Mouse (Mus musculus): ENCODE measurements around the gene Procr. TPM values are rescaled to one million over a fixed set of nuclear protein-coding genes. Genes with fewer than 3 reads are reported as not detected.

Gene Procr
- polyA plus RNA-seq, 1 experiment = 1.1 TPM

DNA sequence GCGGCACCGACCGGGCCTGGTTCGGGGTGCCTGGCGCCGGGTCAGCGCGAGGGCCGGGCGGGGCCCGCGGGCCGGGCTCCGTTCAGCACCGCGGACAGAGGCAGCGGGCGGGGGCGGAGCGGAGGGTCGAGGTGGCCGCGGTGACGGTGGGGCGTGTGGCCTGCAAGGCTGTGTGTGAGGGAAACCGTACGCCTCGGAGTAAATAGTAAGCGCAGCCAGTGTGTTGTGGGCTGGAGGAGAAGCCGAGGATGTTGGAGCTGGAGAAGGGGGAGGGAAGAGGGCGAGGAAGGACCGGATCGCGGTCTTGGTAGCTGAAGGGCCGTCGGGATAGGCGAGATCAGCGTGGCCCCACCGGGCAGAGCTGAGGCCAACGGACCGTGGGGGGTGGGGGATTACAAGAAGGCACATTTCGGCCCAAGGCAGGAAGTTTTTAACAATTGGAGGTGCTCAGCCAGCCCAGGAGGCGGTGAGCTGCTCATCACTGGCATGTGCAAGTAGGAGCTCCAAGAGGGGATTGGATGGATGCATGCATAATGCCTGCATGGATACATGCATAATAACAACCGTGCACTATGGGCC, 24.9 kb downstream of the Procr start:
- Histone ChIP-seq H3K27me3 (replicated peaks) (peaks cover 82% of the 10 kb centered on the region), H3K36me3 (replicated peaks; ENCODE audit: low read length) (no peaks in the 10 kb centered on the region), H3K4me3 (replicated peaks) (peak overlapping the region; percentile 89)

DNA sequence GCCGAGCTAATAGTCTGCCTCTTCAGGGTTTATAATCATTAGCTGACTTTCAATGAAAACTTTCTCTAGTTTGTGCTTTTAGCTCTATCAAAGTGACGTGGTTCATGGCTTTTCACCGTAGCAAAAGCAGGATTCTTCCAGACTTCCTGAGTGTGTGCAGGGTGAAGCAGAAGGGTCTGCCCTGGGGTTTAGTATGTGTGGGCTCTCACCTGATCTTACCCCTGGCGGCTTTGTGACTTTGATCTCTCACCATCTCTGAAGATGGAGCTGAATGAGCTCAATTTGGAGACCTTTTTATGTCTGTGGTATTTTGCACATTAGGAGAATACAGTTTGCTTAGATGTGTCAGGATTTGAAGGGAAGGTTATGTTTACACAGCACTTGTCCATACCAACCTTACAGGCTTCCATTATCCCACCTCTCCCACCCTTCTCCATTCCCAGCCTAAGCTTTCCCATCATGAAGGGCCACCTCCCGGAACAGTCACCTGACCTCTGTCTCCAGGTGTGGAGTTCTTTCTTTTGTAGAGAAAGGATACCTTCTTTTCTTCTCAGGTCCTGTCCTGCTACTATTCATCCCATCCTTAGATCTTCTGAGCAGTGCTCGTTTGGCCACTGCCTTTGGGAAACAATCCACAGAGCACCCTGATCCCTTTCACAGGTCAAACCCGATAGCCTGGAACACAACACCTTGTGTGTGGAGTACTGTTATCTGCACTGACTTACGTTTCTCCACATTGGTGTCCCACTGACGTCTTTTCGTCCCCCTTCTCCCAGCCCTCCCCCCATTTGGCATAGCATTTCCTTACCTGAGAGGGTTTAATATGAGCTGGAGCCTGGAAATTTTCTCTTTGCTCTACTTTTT, 26.1 kb downstream of the Procr start:
- Histone ChIP-seq H3K9me3 (no peaks in the 10 kb centered on the region), H3K27me3 (replicated peaks) (peaks cover 84% of the 10 kb centered on the region)

More for the DNA sequence above, 24.9 kb downstream of the Procr start:
- Histone ChIP-seq H3K9me3 (no peaks in the 10 kb centered on the region), H3K4me1 (peaks cover 7% of the 10 kb centered on the region)
- TF ChIP-seq FLI1 (IDR thresholded peaks at IDR 0.05; ENCODE audit: low read length) (no peak), GATA1 (IDR thresholded peaks at IDR 0.05; ENCODE audit: borderline replicate concordance, low read length) (no peak)

DNA sequence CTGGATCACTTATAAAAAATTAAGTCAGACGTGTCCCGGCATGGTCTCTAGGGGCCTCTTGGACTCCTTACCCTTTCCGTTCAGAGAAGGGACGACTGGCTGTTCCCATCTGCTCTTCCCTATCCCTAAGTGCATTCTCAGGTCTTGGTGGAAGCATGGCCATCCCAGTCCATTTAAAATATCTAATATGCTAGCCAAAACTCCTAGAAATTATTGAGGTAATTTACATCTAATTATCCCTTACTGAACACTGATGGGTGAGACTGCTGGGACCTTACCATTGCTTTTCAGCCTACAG, 26.7 kb downstream of the Procr start:
- peaks cover 82% of the 10 kb centered on the region for H3K27me3 ChIP-seq (replicated peaks)
- no peaks in the 10 kb centered on the region for H3K36me3 ChIP-seq (replicated peaks; ENCODE audit: low read length)
- no peaks in the 10 kb centered on the region for H3K9me3 ChIP-seq
- TF ChIP-seq GATA1 (IDR thresholded peaks at IDR 0.05; ENCODE audit: borderline replicate concordance, low read length) = no peak
- no peak for TF ChIP-seq FLI1 (IDR thresholded peaks at IDR 0.05; ENCODE audit: low read length)
- peaks cover 7% of the 10 kb centered on the region for H3K4me1 ChIP-seq
- H3K4me3 ChIP-seq (replicated peaks) = no peak overlapping the region

More for the DNA sequence above, 26.1 kb downstream of the Procr start:
- TF ChIP-seq FLI1 (IDR thresholded peaks at IDR 0.05; ENCODE audit: low read length) (no peak), GATA1 (IDR thresholded peaks at IDR 0.05; ENCODE audit: borderline replicate concordance, low read length) (no peak)
- no peak overlapping the region for H3K4me3 ChIP-seq (replicated peaks)
- H3K36me3 ChIP-seq (replicated peaks; ENCODE audit: low read length) = no peaks in the 10 kb centered on the region
- peaks cover 7% of the 10 kb centered on the region for H3K4me1 ChIP-seq

DNA sequence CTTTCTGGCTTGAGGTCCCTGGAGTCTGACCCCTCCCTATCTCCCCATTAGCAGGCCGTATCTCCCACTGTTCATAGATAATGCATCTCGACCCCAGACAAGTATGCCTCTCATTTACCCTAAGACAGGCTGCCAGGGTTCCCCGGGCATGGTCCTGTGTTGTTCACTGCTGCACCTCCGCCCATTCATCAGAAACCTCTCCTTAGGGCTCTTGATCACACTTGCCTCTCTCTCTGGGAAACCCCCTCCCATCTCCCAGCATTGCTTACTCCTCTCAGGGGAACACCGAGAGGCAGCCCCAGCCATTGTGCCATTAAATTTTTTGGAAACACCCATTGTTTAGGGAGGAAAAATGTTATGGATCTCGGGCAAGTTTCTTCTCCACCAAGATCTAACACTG, 27.1 kb downstream of the Procr start:
- Histone ChIP-seq H3K4me3 (replicated peaks) (no peak overlapping the region), H3K4me1 (peaks cover 7% of the 10 kb centered on the region), H3K9me3 (no peaks in the 10 kb centered on the region), H3K27me3 (replicated peaks) (peaks cover 79% of the 10 kb centered on the region), H3K36me3 (replicated peaks; ENCODE audit: low read length) (no peaks in the 10 kb centered on the region)
- TF ChIP-seq FLI1 (IDR thresholded peaks at IDR 0.05; ENCODE audit: low read length) (no peak), GATA1 (IDR thresholded peaks at IDR 0.05; ENCODE audit: borderline replicate concordance, low read length) (no peak)

DNA sequence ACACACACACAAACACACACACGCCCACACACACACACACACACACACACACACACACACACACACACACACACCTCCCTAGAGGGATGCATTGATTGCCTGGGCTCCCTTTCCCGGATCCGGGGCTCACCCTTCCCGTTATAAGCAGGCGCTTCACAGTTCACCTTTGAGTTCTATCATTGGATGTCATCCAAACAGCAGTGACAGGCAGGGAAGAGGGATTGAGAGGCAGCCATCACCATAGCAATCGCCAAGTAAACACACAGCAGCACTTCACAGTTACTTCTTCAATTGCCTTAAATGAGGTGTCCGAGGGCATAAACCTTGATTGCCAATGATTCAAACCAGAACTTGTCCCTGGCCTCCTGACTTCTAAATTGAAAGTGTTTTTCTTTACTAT, 28.1 kb downstream of the Procr start:
- Histone ChIP-seq H3K9me3 (no peaks in the 10 kb centered on the region), H3K4me1 (peaks cover 7% of the 10 kb centered on the region), H3K27me3 (replicated peaks) (peaks cover 72% of the 10 kb centered on the region), H3K36me3 (replicated peaks; ENCODE audit: low read length) (no peaks in the 10 kb centered on the region), H3K4me3 (replicated peaks) (no peak overlapping the region)
- TF ChIP-seq FLI1 (IDR thresholded peaks at IDR 0.05; ENCODE audit: low read length) = no peak
- no peak for TF ChIP-seq GATA1 (IDR thresholded peaks at IDR 0.05; ENCODE audit: borderline replicate concordance, low read length)

DNA sequence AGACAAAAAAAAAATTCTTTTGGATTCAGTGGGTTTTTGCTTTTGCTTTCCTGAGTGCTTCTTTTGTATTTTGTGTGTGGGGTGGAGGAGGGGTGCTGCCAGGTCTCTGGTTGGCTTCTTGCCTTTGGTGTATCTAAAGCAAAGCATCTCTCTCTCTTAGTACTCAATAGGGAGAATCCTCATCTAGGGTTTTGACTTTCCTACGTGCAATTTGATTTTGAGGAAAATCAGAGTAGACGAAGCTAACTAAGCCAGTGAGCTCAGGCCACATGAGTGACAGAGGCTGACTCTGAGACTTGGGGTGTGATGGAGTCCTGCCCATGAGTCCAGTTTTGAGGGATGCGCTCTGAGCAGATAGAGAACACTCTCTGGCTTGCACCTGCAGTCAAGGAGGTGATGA, 28.6 kb downstream of the Procr start:
- H3K27me3 ChIP-seq (replicated peaks) = peaks cover 71% of the 10 kb centered on the region
- no peaks in the 10 kb centered on the region for H3K36me3 ChIP-seq (replicated peaks; ENCODE audit: low read length)
- no peak for TF ChIP-seq GATA1 (IDR thresholded peaks at IDR 0.05; ENCODE audit: borderline replicate concordance, low read length)
- TF ChIP-seq FLI1 (IDR thresholded peaks at IDR 0.05; ENCODE audit: low read length) = no peak
- no peak overlapping the region for H3K4me3 ChIP-seq (replicated peaks)
- H3K4me1 ChIP-seq = peaks cover 7% of the 10 kb centered on the region
- no peaks in the 10 kb centered on the region for H3K9me3 ChIP-seq

DNA sequence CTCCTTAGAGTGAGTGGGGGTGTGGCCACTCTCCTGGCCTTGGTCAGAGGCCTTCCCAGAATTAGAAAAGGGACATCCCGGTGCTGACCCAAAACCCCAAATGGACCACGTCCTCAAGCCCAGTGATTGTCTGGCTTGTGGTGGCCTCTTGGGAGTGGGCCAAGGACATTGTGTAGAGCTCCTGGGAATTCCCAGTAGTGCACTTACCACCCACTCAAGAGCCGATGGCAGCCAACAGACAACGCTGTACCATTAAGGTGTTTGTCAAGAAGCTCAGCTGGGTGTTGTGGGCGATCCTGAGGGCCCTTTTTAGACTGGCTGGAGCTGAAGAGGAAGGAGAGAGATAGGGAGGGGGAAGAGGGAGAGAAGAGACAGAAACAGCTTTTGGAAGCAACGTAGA, 33.6 kb downstream of the Procr start:
- H3K4me3 ChIP-seq (replicated peaks) = no peak overlapping the region
- H3K27me3 ChIP-seq (replicated peaks) = peaks cover 67% of the 10 kb centered on the region
- no peaks in the 10 kb centered on the region for H3K4me1 ChIP-seq
- TF ChIP-seq FLI1 (IDR thresholded peaks at IDR 0.05; ENCODE audit: low read length) (no peak), GATA1 (IDR thresholded peaks at IDR 0.05; ENCODE audit: borderline replicate concordance, low read length) (no peak)
- H3K36me3 ChIP-seq (replicated peaks; ENCODE audit: low read length) = no peaks in the 10 kb centered on the region
- H3K9me3 ChIP-seq = no peaks in the 10 kb centered on the region

DNA sequence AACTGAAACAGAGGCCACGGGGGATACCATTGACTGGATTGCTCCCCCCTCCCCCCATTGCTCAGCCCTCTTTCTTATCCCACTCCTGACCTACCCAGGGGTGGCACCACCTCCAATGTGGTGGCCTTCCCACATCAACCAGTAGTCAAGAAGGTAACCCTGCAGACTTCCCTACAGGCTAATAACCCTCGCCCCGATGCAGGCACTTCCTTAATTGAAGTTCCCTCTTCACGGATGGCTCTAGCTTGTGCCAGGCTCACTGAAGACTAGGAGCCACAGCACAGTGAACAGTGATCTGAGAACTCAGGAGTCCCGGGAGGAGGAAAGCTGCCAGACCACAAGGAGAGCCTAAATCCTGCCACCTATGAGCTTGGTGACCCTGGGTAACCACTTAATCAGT, 36.0 kb downstream of the Procr start:
- Histone ChIP-seq H3K4me3 (replicated peaks) (no peak overlapping the region), H3K9me3 (no peaks in the 10 kb centered on the region), H3K4me1 (no peaks in the 10 kb centered on the region), H3K36me3 (replicated peaks; ENCODE audit: low read length) (no peaks in the 10 kb centered on the region), H3K27me3 (replicated peaks) (peaks cover 64% of the 10 kb centered on the region)
- TF ChIP-seq FLI1 (IDR thresholded peaks at IDR 0.05; ENCODE audit: low read length) = no peak
- no peak for TF ChIP-seq GATA1 (IDR thresholded peaks at IDR 0.05; ENCODE audit: borderline replicate concordance, low read length)

DNA sequence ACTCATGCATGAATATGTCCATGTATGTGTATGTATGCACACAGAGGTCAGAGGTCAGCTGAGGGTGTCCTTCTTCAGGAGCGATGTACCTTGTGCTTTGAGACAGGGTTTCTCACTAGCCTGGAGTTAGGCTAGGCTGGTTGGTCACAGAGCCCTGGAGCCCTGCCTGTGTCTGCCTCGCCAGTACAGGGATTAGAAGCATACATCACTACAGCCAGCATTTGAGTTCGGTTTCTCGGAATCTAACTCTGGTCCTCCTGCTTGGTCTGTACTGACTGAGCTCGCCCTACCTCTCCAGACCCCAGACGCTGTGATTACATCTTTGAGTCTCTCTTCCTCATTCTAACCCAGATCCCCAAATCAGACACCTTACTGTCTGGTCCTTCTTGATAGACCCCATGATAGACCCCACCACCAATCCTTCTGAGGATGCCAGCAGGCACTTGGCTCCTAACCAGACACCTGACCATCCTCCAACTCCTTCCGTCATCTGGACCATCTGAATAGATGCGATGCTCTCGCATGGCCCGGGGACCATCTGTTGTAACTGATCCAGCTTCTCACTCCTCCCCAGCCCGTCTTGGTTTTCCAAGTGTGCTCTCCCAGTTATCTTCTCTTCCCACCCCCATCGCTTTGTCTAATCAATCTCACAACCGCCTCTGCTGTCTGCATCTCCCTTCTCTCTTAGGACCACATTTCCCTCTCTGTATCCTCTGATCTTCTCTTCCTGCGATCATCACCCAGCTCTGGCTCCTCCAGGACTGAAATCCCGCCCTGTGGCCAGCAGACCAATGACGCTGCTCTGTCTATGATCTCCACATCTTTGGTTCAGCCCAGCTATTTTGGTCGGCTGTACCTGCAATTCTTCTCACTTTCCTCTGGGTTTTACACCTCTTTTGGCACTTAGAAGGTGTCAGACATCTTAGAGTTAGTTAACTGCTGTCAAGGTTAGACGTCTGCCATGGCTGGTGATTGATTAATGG, 37.3 kb downstream of the Procr start:
- Histone ChIP-seq H3K9me3 (no peaks in the 10 kb centered on the region), H3K27me3 (replicated peaks) (peaks cover 70% of the 10 kb centered on the region)
- no peak for TF ChIP-seq FLI1 (IDR thresholded peaks at IDR 0.05; ENCODE audit: low read length)
- TF ChIP-seq GATA1 (IDR thresholded peaks at IDR 0.05; ENCODE audit: borderline replicate concordance, low read length) = no peak

More for the DNA sequence above, 37.3 kb downstream of the Procr start:
- no peak overlapping the region for H3K4me3 ChIP-seq (replicated peaks)
- H3K36me3 ChIP-seq (replicated peaks; ENCODE audit: low read length) = no peaks in the 10 kb centered on the region
- H3K4me1 ChIP-seq = peaks cover 3% of the 10 kb centered on the region; the same call in 1 of the 2 replicates

Data from megakaryocyte, embryonic 14.5 days (primary cell).